Mouse (Mus musculus) thymus, adult 2 months (tissue): ENCODE measurements around the gene Gm45213.

Experiments
- CTCF ChIP-seq: fragments of 200-500 bp; IDR thresholded peaks from 2 replicates; pipeline ENCODE4 v1.5.1; 2012; ENCODE audit warnings: mild to moderate bottlenecking, control low read depth, low read length, moderate library complexity, borderline replicate concordance; ENCODE audit not compliant: control insufficient read depth, poor library complexity, insufficient read depth; ENCODE audit errors: extremely low read depth
- POLR2A ChIP-seq: fragments of 200-500 bp; IDR thresholded peaks from 2 replicates; pipeline ENCODE4 v1.6.1; 2012; ENCODE audit warnings: mild to moderate bottlenecking, low read length, control low read depth, moderate library complexity; ENCODE audit not compliant: control insufficient read depth, poor library complexity, insufficient read depth; ENCODE audit errors: extremely low read depth

- TF ChIP-seq CTCF (no peak), POLR2A (no peak)
These were observed 67.3 kb downstream of the Gm45213 start for GRCm38 (mm10) chr7:66110636-66111112.
